Mouse (Mus musculus) neural tube, embryonic 10.5 days (tissue): ENCODE data around the gene Zmiz1.

Source experiments
- DNase-seq: peaks from one replicate; pipeline ENCODE4 v3.0.0-alpha.2; 2017; ENCODE audit warnings: low spot score; ENCODE audit errors: extremely low spot score

Zmiz1 gene

GRCm38 (mm10) chr14:25533631-25534395, 74.8 kb downstream of the Zmiz1 start:
- DNase-seq = no peak

- no peak for DNase-seq
These were observed 75.4 kb downstream of the Zmiz1 start for GRCm38 (mm10) chr14:25534396-25534769.

GRCm38 (mm10) chr14:25534918-25535582, 76.1 kb downstream of the Zmiz1 start:
- no peak for DNase-seq

GRCm38 (mm10) chr14:25535583-25535943, 76.6 kb downstream of the Zmiz1 start:
- DNase-seq = no peak

- DNase-seq = no peak
These were observed 77.5 kb downstream of the Zmiz1 start for GRCm38 (mm10) chr14:25536476-25536875.

- no peak for DNase-seq
These were observed 78.4 kb downstream of the Zmiz1 start for GRCm38 (mm10) chr14:25537351-25537750.

- no peak for DNase-seq
These were observed 79.5 kb downstream of the Zmiz1 start for GRCm38 (mm10) chr14:25538522-25538921.

GRCm38 (mm10) chr14:25539493-25540116, 80.6 kb downstream of the Zmiz1 start:
- DNase-seq = no peak

- no peak for DNase-seq
These were observed 81.2 kb downstream of the Zmiz1 start for GRCm38 (mm10) chr14:25540172-25540571.

- no peak for DNase-seq
These were observed 82.2 kb downstream of the Zmiz1 start for GRCm38 (mm10) chr14:25541213-25541612.

- no peak for DNase-seq
These were observed 84.1 kb downstream of the Zmiz1 start for GRCm38 (mm10) chr14:25543098-25543497.

GRCm38 (mm10) chr14:25543927-25544326, 84.9 kb downstream of the Zmiz1 start:
- DNase-seq = no peak

GRCm38 (mm10) chr14:25546852-25547621, 88.1 kb downstream of the Zmiz1 start:
- DNase-seq = no peak

GRCm38 (mm10) chr14:25547882-25548281, 88.9 kb downstream of the Zmiz1 start:
- no peak for DNase-seq

GRCm38 (mm10) chr14:25548650-25549049, 89.7 kb downstream of the Zmiz1 start:
- DNase-seq = no peak

- DNase-seq = no peak
These were observed 90.1 kb downstream of the Zmiz1 start for GRCm38 (mm10) chr14:25549125-25549524.

GRCm38 (mm10) chr14:25549871-25550840, 91.2 kb downstream of the Zmiz1 start:
- peak; percentile 54 for DNase-seq

GRCm38 (mm10) chr14:25551731-25552130, 92.7 kb downstream of the Zmiz1 start:
- no peak for DNase-seq

- no peak for DNase-seq
These were observed 94.4 kb downstream of the Zmiz1 start for GRCm38 (mm10) chr14:25553382-25553781.

GRCm38 (mm10) chr14:25554781-25555180, 95.8 kb downstream of the Zmiz1 start:
- DNase-seq = peak; percentile 32
